Mouse (Mus musculus) left cerebral cortex, adult 8-10 months (tissue): Measurements from ENCODE around the gene Mapk12. TPM values are rescaled to one million over a fixed set of nuclear protein-coding genes. Genes with fewer than 3 reads are reported as not detected.

Source experiments
- DNase-seq, 2 experiments: peaks; one replicate each; pipeline ENCODE4 v3.0.0; 2022; ENCODE audit warnings: low spot score in 2 of 2
- total RNA-seq, 4 experiments: library from RNA; stranded (reverse); gene quantifications; 2 replicates each; pipeline ENCODE4 v1.2.4; 2022

Gene Mapk12
- total RNA-seq, 4 experiments from 2014 or later = 9.5 to 10.6 (median 10.1) TPM

- no peak for DNase-seq
Observed at GRCm38 (mm10) chr15:89171526-89172051, 31.1 kb upstream of the Mapk12 start.

- no peak for DNase-seq
Observed at GRCm38 (mm10) chr15:89170102-89170501, 29.6 kb upstream of the Mapk12 start.

- DNase-seq = peak; percentile 76 to 89
Observed at GRCm38 (mm10) chr15:89169431-89169830, 28.9 kb upstream of the Mapk12 start.

GRCm38 (mm10) chr15:89168922-89169321 is 28.4 kb upstream of the Mapk12 start:
- DNase-seq = no peak

- no peak for DNase-seq
Observed at GRCm38 (mm10) chr15:89165478-89165877, 25.0 kb upstream of the Mapk12 start.

- no peak for DNase-seq
Observed at GRCm38 (mm10) chr15:89161397-89161796, 20.9 kb upstream of the Mapk12 start.

GRCm38 (mm10) chr15:89158516-89158915 is 18.0 kb upstream of the Mapk12 start:
- no peak for DNase-seq

GRCm38 (mm10) chr15:89157954-89158353 is 17.5 kb upstream of the Mapk12 start:
- DNase-seq = no peak

GRCm38 (mm10) chr15:89152312-89152711 is 11.8 kb upstream of the Mapk12 start:
- DNase-seq = no peak

GRCm38 (mm10) chr15:89150041-89150390 is 9.5 kb upstream of the Mapk12 start:
- no peak for DNase-seq

GRCm38 (mm10) chr15:89149271-89150040 is 9.0 kb upstream of the Mapk12 start, which contains the start of gene Mapk11:
Mapk11 (minus strand) TSS chr15:89149628.
- no peak for DNase-seq

- no peak for DNase-seq
Observed at GRCm38 (mm10) chr15:89148496-89149270, 8.2 kb upstream of the Mapk12 start.

- no peak for DNase-seq
Observed at GRCm38 (mm10) chr15:89147895-89148294, 7.4 kb upstream of the Mapk12 start.

- DNase-seq = no peak
Observed at GRCm38 (mm10) chr15:89147456-89147855, 7.0 kb upstream of the Mapk12 start.

- DNase-seq = no peak
Observed at GRCm38 (mm10) chr15:89147024-89147423, 6.5 kb upstream of the Mapk12 start.

- peak; percentile 46 to 86 for DNase-seq
Observed at GRCm38 (mm10) chr15:89146537-89146936, 6.0 kb upstream of the Mapk12 start.

- no peak for DNase-seq
Observed at GRCm38 (mm10) chr15:89145813-89146350, 5.4 kb upstream of the Mapk12 start.

- no peak for DNase-seq
Observed at GRCm38 (mm10) chr15:89144965-89145364, 4.5 kb upstream of the Mapk12 start.

GRCm38 (mm10) chr15:89143134-89143533 is 2.6 kb upstream of the Mapk12 start:
- DNase-seq = no peak

GRCm38 (mm10) chr15:89141905-89142304 is 1.4 kb upstream of the Mapk12 start:
- no peak for DNase-seq

- DNase-seq = no peak
Observed at GRCm38 (mm10) chr15:89141443-89141842, 940 bp upstream of the Mapk12 start.

GRCm38 (mm10) chr15:89140048-89140658 is 350 bp downstream of the Mapk12 start:
- DNase-seq = peak; percentile 54 to 87
